Mouse (Mus musculus) gastrocnemius, postnatal 4 days (tissue): Measurements from ENCODE around the gene Iars2. TPM values are rescaled to one million over a fixed set of nuclear protein-coding genes. Genes with fewer than 3 reads are reported as not detected.

Experiments
- microRNA-seq: library from miRNA; unstranded; fragments of <30 nt; microRNA quantifications from one replicate; pipeline ENCODE4 v1.2.0, GENCODE M21; 2021
- total RNA-seq, 2 experiments: library from RNA; stranded (reverse); gene quantifications; 2 replicates each; pipeline ENCODE4 v1.2.3; 2021

Gene Iars2
- total RNA-seq, 2 experiments from 2014 or later: 49.3 to 52.6 TPM

Small RNAs within 50 kb of the gene (microRNA-seq; reads per million reads assigned to microRNA genes)
- gene Mir194-1 (not detected), gene Mir215 (1.1 reads per million), gene Mir664 (9.7 reads per million, percentile 26 among the genes with 10 or more reads in this experiment)

Other genes starting within 250 kb of the Iars2 start
- gene Rab3gap2, start 125.3 kb downstream of the Iars2 start, total RNA-seq: 10 to 100 TPM; 29.3 to 30.3 TPM
- 10 to 100 TPM; 20.9 to 25.6 TPM for gene Bpnt1, start 2.8 kb upstream of the Iars2 start, total RNA-seq
- gene Eprs, start 33.6 kb upstream of the Iars2 start, total RNA-seq: 100 to 1,000 TPM; 104 to 109 TPM
- gene Slc30a10, start 125.5 kb upstream of the Iars2 start, total RNA-seq: under 1 TPM; 0.10 to 0.41 TPM